13 mouse cellular contexts compared by ENCODE assay signal in genomic region chr4:149600130-149600529, GRCm38 (mm10).
"Had no signal": no experiment of that assay in that cellular context is flagged by ENCODE, and none has a peak within 500 bp of the region (broad histone marks: within the 10 kb centered on the region; RNA-seq: fewer than 3 reads in every experiment).

No protein-coding gene starts in this region.

- H3K36me3 ChIP-seq: limb, embryonic 15.5 days; liver, embryonic 12.5 days; neural tube, embryonic 12.5 days had no signal

- ATAC-seq: liver, embryonic 12.5 days had no signal

- H3K9ac ChIP-seq: limb, embryonic 15.5 days; liver, embryonic 12.5 days; lung, embryonic 14.5 days; neural tube, embryonic 12.5 days had no signal

- H3K4me3 ChIP-seq: left cerebral cortex, adult 2 months; limb, embryonic 15.5 days; liver, embryonic 12.5 days; neural tube, embryonic 12.5 days had no signal

- H3K4me1 ChIP-seq: liver, embryonic 12.5 days had no signal

- H3K27me3 ChIP-seq: limb, embryonic 15.5 days; liver, embryonic 12.5 days; neural tube, embryonic 12.5 days had no signal

- H3K9me3 ChIP-seq: limb, embryonic 15.5 days; liver, embryonic 12.5 days; neural tube, embryonic 12.5 days had no signal

- H3K4me2 ChIP-seq: limb, embryonic 15.5 days; liver, embryonic 12.5 days; lung, embryonic 14.5 days; neural tube, embryonic 12.5 days had no signal

- H3K27ac ChIP-seq: left cerebral cortex, adult 2 months; limb, embryonic 15.5 days; liver, embryonic 12.5 days; macrophage; neural tube, embryonic 12.5 days had no signal

- DNase-seq: kidney, adult 11 months; kidney, adult 9 months; kidney, postnatal 10 days; lung, embryonic 14.5 days; lung, postnatal 10 days; midbrain, embryonic 14.5 days; right cerebral cortex, postnatal 14 days; thymus, postnatal 36 days had no signal
